Mouse (Mus musculus) adrenal gland, adult 8-10 months (tissue): Measurements from ENCODE around the gene Lrp11. TPM values are rescaled to one million over a fixed set of nuclear protein-coding genes. Genes with fewer than 3 reads are reported as not detected.

Experiments used
- DNase-seq: peaks from one replicate; pipeline ENCODE4 v3.0.0; 2022
- total RNA-seq, 4 experiments: library from RNA; stranded (reverse); gene quantifications; 2 replicates each; pipeline ENCODE4 v1.2.4; 2022

Lrp11 gene
- total RNA-seq, 4 experiments from 2014 or later: 25.7 to 36.3 (median 29.4) TPM

- no peak for DNase-seq
These were observed 34.4 kb downstream of the Lrp11 start for GRCm38 (mm10) chr10:7623861-7624518.

GRCm38 (mm10) chr10:7629092-7629491, 39.5 kb downstream of the Lrp11 start:
- no peak for DNase-seq

GRCm38 (mm10) chr10:7630286-7630685, 40.7 kb downstream of the Lrp11 start:
- DNase-seq: no peak

- no peak for DNase-seq
These were observed 41.5 kb downstream of the Lrp11 start for GRCm38 (mm10) chr10:7630951-7631720.

- DNase-seq: no peak
These were observed 50.8 kb downstream of the Lrp11 start for GRCm38 (mm10) chr10:7640366-7640765.

GRCm38 (mm10) chr10:7645911-7646310, 56.3 kb downstream of the Lrp11 start:
- DNase-seq: no peak

GRCm38 (mm10) chr10:7649059-7649458, 59.5 kb downstream of the Lrp11 start:
- DNase-seq: no peak

- no peak for DNase-seq
These were observed 61.5 kb downstream of the Lrp11 start for GRCm38 (mm10) chr10:7651057-7651456.

- no peak for DNase-seq
These were observed 73.0 kb downstream of the Lrp11 start for GRCm38 (mm10) chr10:7662471-7663141.

- peak; percentile 88 for DNase-seq
These were observed 73.8 kb downstream of the Lrp11 start for GRCm38 (mm10) chr10:7663159-7664026.

- no peak for DNase-seq
These were observed 74.5 kb downstream of the Lrp11 start for GRCm38 (mm10) chr10:7664027-7664526.

GRCm38 (mm10) chr10:7664889-7665288, 75.3 kb downstream of the Lrp11 start:
- no peak for DNase-seq

GRCm38 (mm10) chr10:7667342-7667802, 77.8 kb downstream of the Lrp11 start, which contains the start of gene Nup43:
TSS of gene Nup43 (plus strand) at chr10:7667503.
- DNase-seq: peak; percentile 85

GRCm38 (mm10) chr10:7673673-7674072, 84.1 kb downstream of the Lrp11 start:
- DNase-seq: no peak

Other genes starting within 250 kb of the Lrp11 start
- gene Ulbp1, start 116.2 kb upstream of the Lrp11 start, total RNA-seq: 1 to 10 TPM; 4.7 to 7.1 (median 6.9) TPM
- gene Nup43, start 77.7 kb downstream of the Lrp11 start, total RNA-seq: 10 to 100 TPM; 10.8 to 12.1 (median 11.6) TPM
- 10 to 100 TPM; 76.6 to 89.1 (median 83.4) TPM for gene Pcmt1, start 91.3 kb downstream of the Lrp11 start, total RNA-seq
- gene Lats1, start 91.4 kb downstream of the Lrp11 start, total RNA-seq: 10 to 100 TPM; 47.9 to 54.8 (median 53.3) TPM
- 10 to 100 TPM; 32.4 to 35.4 (median 32.6) TPM for gene Katna1, start 136.2 kb downstream of the Lrp11 start, total RNA-seq
- 100 to 1,000 TPM; 159 to 252 (median 205) TPM for gene Ginm1, start 203.0 kb downstream of the Lrp11 start, total RNA-seq
- 10 to 100 TPM; 22.4 to 34.8 (median 27.5) TPM for gene Ppil4, start 203.1 kb downstream of the Lrp11 start, total RNA-seq
- under 1 TPM; 0.24 to 0.95 (median 0.58) TPM for gene Zc3h12d, start 242.7 kb downstream of the Lrp11 start, total RNA-seq